Mouse (Mus musculus): Measurements from ENCODE around the gene Tent4a.

Gene Tent4a

GRCm38 (mm10) chr13:69534334-69534653 is at the start of gene Tent4a:
Gene Tent4a (minus strand): TSS chr13:69534617.
- in situ Hi-C loops (cut with MboI, MseI), result loop anchor here (10.0 kb wide), 2 partner anchors 281 to 1719 kb away; partner anchors contain the start of gene Zfp273 (in 1 of the 2)

GRCm38 (mm10) chr13:69583591-69583990 is 49.2 kb upstream of the Tent4a start:
- in situ Hi-C loops (cut with MboI, MseI), result no loop called here

- in situ Hi-C loops (cut with MboI, MseI), result no loop called here
These were observed 48.0 kb upstream of the Tent4a start for GRCm38 (mm10) chr13:69582411-69582810.

- in situ Hi-C loops (cut with MboI, MseI), result no loop called here
These were observed 42.9 kb upstream of the Tent4a start for GRCm38 (mm10) chr13:69577181-69577834.

GRCm38 (mm10) chr13:69576676-69577075 is 42.3 kb upstream of the Tent4a start:
- in situ Hi-C loops (cut with MboI, MseI), result no loop called here

GRCm38 (mm10) chr13:69572594-69572993 is 38.2 kb upstream of the Tent4a start:
- in situ Hi-C loops (cut with MboI, MseI), result loop anchor here in 1 of 2 experiments (25.0 kb wide), 1 partner anchor 765 kb away; no protein-coding TSS in a partner anchor

- in situ Hi-C loops (cut with MboI, MseI), result loop anchor here in 1 of 2 experiments (10.0 to 25.0 kb wide), 2 partner anchors 426 to 768 kb away; no protein-coding TSS in a partner anchor
These were observed 34.8 kb upstream of the Tent4a start for GRCm38 (mm10) chr13:69569201-69569600.

- in situ Hi-C loops (cut with MboI, MseI), result loop anchor here in 1 of 2 experiments (10.0 to 25.0 kb wide), 2 partner anchors 429 to 772 kb away; no protein-coding TSS in a partner anchor
These were observed 31.0 kb upstream of the Tent4a start for GRCm38 (mm10) chr13:69565401-69565800.

GRCm38 (mm10) chr13:69564573-69564972 is 30.2 kb upstream of the Tent4a start:
- in situ Hi-C loops (cut with MboI, MseI), result loop anchor here in 1 of 2 experiments (5.0 to 25.0 kb wide), 3 partner anchors 430 to 773 kb away; no protein-coding TSS in a partner anchor

GRCm38 (mm10) chr13:69563905-69564304 is 29.5 kb upstream of the Tent4a start:
- in situ Hi-C loops (cut with MboI, MseI), result loop anchor here in 1 of 2 experiments (5.0 to 25.0 kb wide), 3 partner anchors 431 to 773 kb away; no protein-coding TSS in a partner anchor

- in situ Hi-C loops (cut with MboI, MseI), result loop anchor here in 1 of 2 experiments (5.0 to 25.0 kb wide), 3 partner anchors 432 to 774 kb away; no protein-coding TSS in a partner anchor
These were observed 28.5 kb upstream of the Tent4a start for GRCm38 (mm10) chr13:69562654-69563574.

GRCm38 (mm10) chr13:69562004-69562403 is 27.6 kb upstream of the Tent4a start:
- in situ Hi-C loops (cut with MboI, MseI), result loop anchor here in 1 of 2 experiments (5.0 to 25.0 kb wide), 3 partner anchors 433 to 775 kb away; no protein-coding TSS in a partner anchor

- in situ Hi-C loops (cut with MboI, MseI), result loop anchor here (10.0 to 25.0 kb wide), 2 partner anchors 755 to 778 kb away; no protein-coding TSS in a partner anchor
These were observed 25.0 kb upstream of the Tent4a start for GRCm38 (mm10) chr13:69559291-69559961.

GRCm38 (mm10) chr13:69558098-69558660 is 23.8 kb upstream of the Tent4a start:
- in situ Hi-C loops (cut with MboI, MseI), result loop anchor here (10.0 to 25.0 kb wide), 2 partner anchors 753 to 779 kb away; no protein-coding TSS in a partner anchor

GRCm38 (mm10) chr13:69556728-69557127 is 22.3 kb upstream of the Tent4a start:
- in situ Hi-C loops (cut with MboI, MseI), result loop anchor here (10.0 to 25.0 kb wide), 2 partner anchors 752 to 781 kb away; no protein-coding TSS in a partner anchor

GRCm38 (mm10) chr13:69555957-69556482 is 21.6 kb upstream of the Tent4a start:
- in situ Hi-C loops (cut with MboI, MseI), result loop anchor here (10.0 to 25.0 kb wide), 2 partner anchors 751 to 781 kb away; no protein-coding TSS in a partner anchor

GRCm38 (mm10) chr13:69555045-69555444 is 20.6 kb upstream of the Tent4a start:
- in situ Hi-C loops (cut with MboI, MseI), result loop anchor here (10.0 to 25.0 kb wide), 2 partner anchors 750 to 782 kb away; no protein-coding TSS in a partner anchor

- in situ Hi-C loops (cut with MboI, MseI), result loop anchor here (5.0 to 25.0 kb wide), 4 partner anchors 47 to 783 kb away; no protein-coding TSS in a partner anchor
These were observed 19.8 kb upstream of the Tent4a start for GRCm38 (mm10) chr13:69554255-69554654.

GRCm38 (mm10) chr13:69553024-69553423 is 18.6 kb upstream of the Tent4a start:
- in situ Hi-C loops (cut with MboI, MseI), result loop anchor here (5.0 to 25.0 kb wide), 4 partner anchors 46 to 784 kb away; no protein-coding TSS in a partner anchor

GRCm38 (mm10) chr13:69550831-69551230 is 16.4 kb upstream of the Tent4a start:
- in situ Hi-C loops (cut with MboI, MseI), result loop anchor here (5.0 to 25.0 kb wide), 4 partner anchors 44 to 786 kb away; no protein-coding TSS in a partner anchor

Measured in T-helper 17 cell (primary cell).